Mouse (Mus musculus): ENCODE measurements around the gene Nbea. TPM values are rescaled to one million over a fixed set of nuclear protein-coding genes. Genes with fewer than 3 reads are reported as not detected.
A peak's percentile ranks its signal among the peaks of the same experiment; 100 is the strongest.

Nbea gene
- polyA plus RNA-seq, 2 experiments from 2014 or later = 0.15 to 0.24 TPM

- ATAC-seq = no peak
These were observed 358.6 kb downstream of the Nbea start for GRCm38 (mm10) chr3:55824864-55825263.

DNA sequence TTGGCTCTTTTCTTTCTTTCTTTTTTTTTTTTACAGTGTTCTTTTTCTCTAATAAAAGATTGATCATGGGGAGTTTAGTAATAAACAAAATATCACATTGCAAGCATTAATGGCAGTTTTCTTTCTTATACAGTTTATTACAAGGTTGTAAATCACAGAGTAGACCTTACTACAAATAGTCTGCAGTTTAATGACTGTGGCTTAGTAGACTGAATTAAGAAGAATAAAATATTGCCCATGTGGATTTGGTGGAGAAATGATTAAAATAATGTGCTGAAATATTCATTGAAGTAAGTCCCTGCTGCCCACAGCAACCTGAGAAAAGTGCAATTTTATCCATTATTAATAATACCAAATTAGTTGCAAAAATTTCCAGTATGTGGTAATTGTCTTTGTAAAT, 363.9 kb downstream of the Nbea start:
- no peak for ATAC-seq

DNA sequence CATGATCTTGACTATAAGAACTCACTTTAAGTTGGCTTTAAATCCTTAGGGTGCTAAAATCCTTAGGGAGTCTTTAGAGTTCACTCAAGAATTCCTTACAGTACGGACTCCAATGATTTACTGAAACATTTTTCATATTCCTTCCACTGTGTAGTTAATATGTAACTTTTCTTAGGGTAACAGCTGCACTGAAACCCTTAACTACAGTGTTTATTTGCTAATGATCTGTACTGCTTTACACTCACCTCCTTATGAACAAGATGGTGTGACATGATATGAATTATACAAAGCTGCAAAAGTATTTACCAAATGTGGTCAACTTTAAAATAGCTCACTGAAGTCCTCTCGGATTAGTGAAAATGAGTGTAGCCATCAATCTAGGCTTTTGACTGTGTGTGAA, 365.4 kb downstream of the Nbea start:
- no peak for ATAC-seq

DNA sequence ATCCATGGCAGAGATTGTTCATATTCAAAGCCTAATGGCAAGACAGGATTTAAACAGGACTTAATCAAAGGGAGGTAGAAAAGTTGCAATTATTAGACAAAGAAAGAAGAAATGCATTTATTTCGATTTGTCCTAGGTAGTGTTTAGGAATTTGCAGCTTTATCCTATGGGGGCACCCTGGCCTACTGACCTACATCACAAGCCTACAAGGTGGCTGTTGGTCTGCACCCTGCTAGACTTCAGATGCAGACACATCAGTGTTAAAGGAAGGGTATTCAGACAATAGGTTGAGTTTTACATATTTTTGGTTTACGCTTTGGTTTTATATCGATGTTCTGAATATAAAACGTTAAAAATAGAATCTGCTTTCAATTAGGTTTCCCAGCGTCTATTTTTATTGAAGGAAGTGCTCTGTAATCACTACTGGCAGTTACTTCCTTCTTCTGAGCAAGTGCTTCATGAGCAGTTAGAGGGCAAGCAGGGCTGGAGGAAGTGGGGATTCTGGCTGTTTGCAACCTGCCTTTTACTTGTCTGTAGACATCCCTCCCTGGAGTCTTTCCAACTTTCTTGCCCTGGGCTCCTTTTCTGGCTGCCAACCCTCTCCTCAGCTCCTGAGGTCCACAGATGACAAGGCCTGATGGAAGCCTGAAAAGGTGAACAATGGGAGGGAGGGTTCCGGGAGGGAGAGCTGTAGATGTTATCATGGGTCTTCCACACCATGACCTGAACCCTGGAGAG, 366.7 kb downstream of the Nbea start:
- no peak for ATAC-seq

- no peak for ATAC-seq
These were observed 367.4 kb downstream of the Nbea start for GRCm38 (mm10) chr3:55816096-55816495.

GRCm38 (mm10) chr3:55814993-55815625, 368.4 kb downstream of the Nbea start:
- ATAC-seq = no peak

DNA sequence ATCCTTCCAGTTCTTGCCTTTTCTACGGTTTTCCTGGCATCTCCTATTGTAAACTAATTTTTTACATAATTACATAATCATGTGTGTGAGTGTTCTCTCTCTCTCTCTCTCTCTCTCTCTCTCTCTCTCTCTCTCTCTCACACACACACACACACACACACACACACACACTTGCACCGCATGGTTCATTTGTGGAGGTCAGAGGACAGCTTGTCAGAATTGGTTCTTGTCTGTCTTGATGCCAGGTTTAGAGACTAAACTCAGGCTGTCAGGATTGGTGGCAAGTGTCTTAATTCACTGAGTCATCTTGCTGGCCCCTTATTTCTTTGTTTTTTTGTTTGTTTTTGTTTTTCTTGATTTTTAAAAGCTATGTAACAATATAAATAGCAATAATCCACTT, 388.7 kb downstream of the Nbea start:
- ATAC-seq = no peak

GRCm38 (mm10) chr3:55793842-55794575, 389.5 kb downstream of the Nbea start:
- ATAC-seq = no peak

DNA sequence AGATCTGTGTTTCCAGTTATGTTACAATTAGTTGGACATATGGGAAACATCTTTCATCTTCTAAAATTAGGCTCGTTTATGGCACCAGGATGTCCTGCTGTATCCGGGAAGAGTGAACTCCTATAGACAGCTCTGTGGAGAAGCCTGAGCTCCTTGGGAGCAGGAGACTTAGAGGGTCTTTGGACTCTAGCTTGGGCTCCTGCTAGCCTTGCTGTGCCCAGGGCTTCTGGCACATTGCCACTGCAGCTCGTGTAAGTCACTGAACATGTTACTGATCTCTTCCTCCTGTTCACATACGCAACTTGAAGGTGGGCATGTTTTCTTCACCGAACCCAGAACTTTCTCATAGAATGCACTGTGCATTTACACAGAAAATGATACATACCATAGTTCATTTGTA, 391.2 kb downstream of the Nbea start:
- no peak for ATAC-seq

GRCm38 (mm10) chr3:55790609-55791008, 392.9 kb downstream of the Nbea start:
- ATAC-seq = no peak

DNA sequence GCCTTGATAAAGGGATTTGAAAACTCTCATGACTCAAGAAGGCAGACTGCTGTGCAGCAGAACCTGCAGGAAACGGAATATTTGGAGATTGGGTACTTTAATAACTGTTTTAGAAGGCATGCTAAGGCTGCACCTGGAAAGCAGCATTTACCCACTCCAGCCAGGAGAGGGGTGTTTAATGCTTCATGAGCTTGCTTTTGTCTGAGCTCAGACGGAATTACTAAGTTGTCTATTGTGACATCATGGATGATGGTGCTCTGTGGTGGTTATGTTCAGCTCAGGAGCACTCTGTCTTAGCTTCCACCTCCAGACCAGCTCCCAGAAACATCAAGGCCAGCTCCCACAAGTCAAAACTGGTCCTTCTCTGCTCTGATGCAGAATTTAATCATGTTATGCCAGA, 393.6 kb downstream of the Nbea start:
- ATAC-seq = no peak

- ATAC-seq = no peak
These were observed 394.8 kb downstream of the Nbea start for GRCm38 (mm10) chr3:55788621-55789201.

DNA sequence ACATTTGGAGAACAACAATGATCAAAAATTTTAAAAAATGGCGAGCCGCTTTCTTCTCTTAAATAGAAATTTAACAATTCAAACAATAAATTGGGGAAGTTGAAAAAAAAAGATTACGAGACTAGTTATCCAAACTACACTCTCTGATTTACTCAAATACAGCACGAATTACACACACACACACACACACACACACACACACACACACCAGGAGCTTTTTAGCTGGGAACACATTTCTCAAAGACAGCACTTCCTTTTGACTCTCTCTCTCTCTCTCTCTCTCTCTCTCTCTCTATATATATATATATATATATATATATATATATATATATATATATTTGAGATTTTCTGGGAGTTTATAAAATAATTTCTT, 395.3 kb downstream of the Nbea start:
- ATAC-seq = no peak

GRCm38 (mm10) chr3:55787487-55788213, 395.9 kb downstream of the Nbea start:
- ATAC-seq = no peak

DNA sequence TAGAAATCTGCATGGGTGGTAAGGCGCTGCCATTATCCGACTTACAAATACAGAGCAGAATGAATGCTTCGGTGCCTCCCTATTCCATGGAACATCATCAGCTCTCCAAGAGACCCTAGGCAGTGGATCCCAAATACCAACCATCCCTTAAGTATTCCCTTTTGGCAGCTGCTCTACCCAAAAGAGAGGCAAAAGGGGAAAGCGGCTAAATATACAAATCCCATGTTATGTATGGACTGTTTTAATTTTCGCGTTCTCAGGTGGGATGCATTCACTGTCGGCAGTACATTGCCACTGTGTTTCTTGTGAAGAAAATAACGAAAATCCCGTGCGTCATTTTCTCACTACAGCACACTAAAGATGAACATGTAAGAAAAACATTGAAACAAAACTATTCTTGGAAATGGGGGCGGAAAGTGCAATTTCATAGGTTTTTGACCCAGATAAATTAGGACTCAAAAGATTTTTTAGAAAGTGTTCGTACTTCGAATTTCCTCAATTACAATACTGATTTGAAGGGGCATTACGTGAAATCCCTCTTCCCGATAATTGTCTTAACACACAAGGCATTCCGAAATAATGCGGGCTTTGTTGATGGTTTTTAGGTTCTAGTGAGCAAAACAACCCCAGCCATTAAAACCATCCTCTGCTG, 396.5 kb downstream of the Nbea start:
- ATAC-seq = no peak

GRCm38 (mm10) chr3:55785981-55786725, 397.3 kb downstream of the Nbea start:
- no peak for ATAC-seq

DNA sequence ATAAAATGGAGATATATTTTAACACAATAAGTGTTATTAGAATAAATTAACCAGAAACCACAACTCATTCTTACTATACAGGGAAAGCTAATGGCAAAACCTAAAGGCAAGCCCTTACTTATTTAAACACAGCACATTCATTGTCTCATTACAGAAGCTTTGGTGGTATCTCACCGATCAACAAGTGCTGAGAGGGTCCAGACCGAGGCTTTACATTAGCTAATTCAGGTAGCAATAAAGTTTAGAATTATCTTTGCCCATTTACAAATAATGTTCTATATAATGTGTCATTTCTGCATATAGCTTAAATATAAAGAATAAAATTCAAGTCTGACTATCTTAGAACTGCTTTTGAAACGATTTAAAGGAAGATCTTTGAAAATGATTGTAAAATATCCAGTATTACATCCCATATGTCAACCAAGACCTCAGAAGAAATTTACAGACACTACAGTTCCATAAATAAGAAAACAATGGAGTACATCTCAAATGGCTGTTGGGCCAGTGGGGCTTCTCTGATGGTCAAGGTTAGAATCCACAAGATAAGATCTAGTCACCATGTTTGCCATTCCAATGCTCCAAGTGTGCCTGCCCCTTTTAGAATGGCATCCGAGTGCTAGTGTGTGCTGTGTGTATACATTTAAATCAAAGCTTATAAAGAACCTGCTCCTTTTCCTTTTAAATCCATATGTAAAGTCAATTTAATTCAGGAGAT, 398.1 kb downstream of the Nbea start:
- ATAC-seq = no peak

GRCm38 (mm10) chr3:55784101-55784500, 399.4 kb downstream of the Nbea start:
- no peak for ATAC-seq

GRCm38 (mm10) chr3:55783171-55784081, 400.1 kb downstream of the Nbea start:
- ATAC-seq = peak; percentile 44

GRCm38 (mm10) chr3:55782771-55783170, 400.7 kb downstream of the Nbea start:
- no peak for ATAC-seq

Data from activated CD4-positive, CD25-positive, alpha-beta regulatory T cell, adult 4 months (primary cell).